Mouse (Mus musculus) liver, embryonic 14.5 days (tissue): ENCODE measurements at regions not wholly inside any gene's neighbourhood (a gene's known extent, or its start where the extent isn't known, plus 50 kb on each side); places are given as distances from the start of the nearest gene placed in this dataset.
"Not testable (repeated sequence)": the region's sequence is repeated elsewhere in the genome, so short reads cannot be mapped to it uniquely, and the experiment has no call there.

Source experiments
- ATAC-seq: fragments of 200-750 bp; cut with Nextera tagmentation; 2 replicates; pipeline ENCODE4 v1.8.0; 2017; ENCODE audit warnings: moderate number of reproducible peaks, mild to moderate bottlenecking, moderate library complexity; ENCODE audit not compliant: insufficient read depth
- DNase-seq, 3 experiments: peaks; one replicate each; pipeline ENCODE4 v3.0.0-alpha.2; 2012 to 2013; ENCODE audit warnings: low read depth in 3 of 3, low spot score in 3 of 3
- H3K27ac ChIP-seq: fragments of 300-500 bp; sonication (generic); 2 replicates; pipeline ENCODE4 v1.5.1; 2014; ENCODE audit warnings: moderate library complexity, mild to moderate bottlenecking, control low read depth, inconsistent platforms
- H3K27me3 ChIP-seq: fragments of 300-500 bp; sonication (generic); 2 replicates; pipeline ENCODE4 v1.6.1; 2014; ENCODE audit warnings: mild to moderate bottlenecking, low read length, moderate library complexity; ENCODE audit not compliant: control insufficient read depth, insufficient read depth
- H3K36me3 ChIP-seq: fragments of 300-500 bp; sonication (generic); replicated peaks from 2 replicates; pipeline ENCODE4 v1.6.1; 2014; ENCODE audit warnings: low read depth; ENCODE audit not compliant: control insufficient read depth, insufficient read depth
- H3K4me1 ChIP-seq, 2 experiments: fragments of 200-500 bp in 1 of 2; fragments of 300-500 bp in 1 of 2; sonication (generic) in 1 of 2; replicated peaks; 2 replicates each; pipeline ENCODE4 v1.6.1; 2012 to 2014; ENCODE audit warnings: antibody characterized with exemption in 1 of 2, inconsistent platforms in 1 of 2, low read length in 1 of 2; ENCODE audit not compliant: control insufficient read depth in 2 of 2, insufficient read depth in 2 of 2
- H3K4me2 ChIP-seq: fragments of 300-500 bp; sonication (generic); 2 replicates; pipeline ENCODE4 v1.6.1; 2014; ENCODE audit warnings: low read depth, mild to moderate bottlenecking, control low read depth, moderate library complexity
- H3K4me3 ChIP-seq, 2 experiments: fragments of 200-500 bp in 1 of 2; fragments of 300-500 bp in 1 of 2; sonication (generic) in 1 of 2; 2 replicates each; pipeline ENCODE4 v1.5.1; 2012 to 2014; ENCODE audit warnings: low read depth in 2 of 2, low read length in 2 of 2, mild to moderate bottlenecking in 2 of 2, control low read depth in 1 of 2, inconsistent platforms in 1 of 2, moderate library complexity in 1 of 2; ENCODE audit not compliant: insufficient read depth in 1 of 2
- H3K9ac ChIP-seq: fragments of 300-500 bp; sonication (generic); replicated peaks from 2 replicates; pipeline ENCODE4 v1.6.1; 2014; ENCODE audit warnings: mild to moderate bottlenecking, control low read depth, moderate library complexity
- H3K9me3 ChIP-seq: fragments of 300-500 bp; sonication (generic); 2 replicates; pipeline ENCODE4 v1.6.1; 2016; ENCODE audit warnings: low read length, mixed read lengths; ENCODE audit not compliant: control insufficient read depth
- CTCF ChIP-seq: IDR thresholded peaks from 2 replicates; pipeline ENCODE4 v1.5.1; 2016; ENCODE audit warnings: antibody characterized with exemption, low read depth, control low read depth
- EP300 ChIP-seq: IDR thresholded peaks from 2 replicates; pipeline ENCODE4 v1.6.1; 2016; ENCODE audit warnings: antibody characterized with exemption, low read depth
- WGBS: fragments of 180-500 bp; shearing (Covaris S2); extraction: QIAGEN DNeasy Blood & Tissue Kit; methylation state at CpG from one replicate; pipeline ENCODE4 v1.1.7; 2014; ENCODE audit not compliant: insufficient replicate concordance; 5-methylcytosine and 5-hydroxymethylcytosine counted together

DNA sequence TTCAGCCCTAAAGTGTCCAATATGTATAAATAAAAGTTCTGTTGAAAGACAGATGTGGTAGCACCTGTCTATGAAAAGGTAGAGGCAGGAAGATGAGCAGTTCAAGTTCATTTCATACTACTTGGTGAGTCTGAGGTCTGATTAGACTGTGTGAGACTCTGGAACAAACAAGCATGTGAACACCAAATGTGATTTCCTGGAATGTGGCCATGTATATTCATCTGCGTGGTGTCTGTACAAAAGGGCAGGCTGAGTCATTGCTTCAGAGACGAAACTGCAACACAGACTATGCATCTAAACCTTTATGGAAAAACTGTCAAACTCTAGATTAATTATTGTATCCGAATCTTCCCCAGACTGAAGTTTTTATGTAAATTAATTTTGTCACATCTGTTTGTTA is 268.7 kb downstream of the Arl6ip6 start:
- Histone ChIP-seq H3K4me2 (no peak overlapping the region), H3K27ac (no peak overlapping the region)
- 50% methylated on average over 3 of the region's 3 CpGs for WGBS

DNA sequence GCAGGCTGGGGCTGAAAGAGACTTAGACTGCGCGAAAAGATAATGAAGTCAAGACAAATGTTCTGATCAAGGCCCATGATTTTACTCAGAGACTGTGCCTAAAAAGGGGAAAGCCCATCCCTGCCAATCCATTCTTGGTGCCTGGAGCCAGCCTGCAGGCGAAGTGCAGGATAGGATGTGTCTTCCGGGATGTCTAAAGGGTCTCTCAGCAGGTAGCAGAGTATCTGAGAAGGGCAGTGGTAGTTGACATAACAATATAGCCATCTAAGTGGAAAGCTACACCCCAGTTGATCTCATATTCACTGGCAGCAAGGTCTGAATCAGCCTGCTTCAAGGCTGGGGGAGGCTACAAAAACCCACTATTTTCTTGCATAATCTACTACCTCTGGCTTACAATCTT is 282.9 kb downstream of the Arl6ip6 start:
- H3K4me2 ChIP-seq: no peak overlapping the region
- TF ChIP-seq CTCF (no peak), EP300 (no peak)
- no peak overlapping the region for H3K4me3 ChIP-seq
- H3K36me3 ChIP-seq: no peaks in the 10 kb centered on the region
- no peak overlapping the region for H3K9ac ChIP-seq
- no peaks in the 10 kb centered on the region for H3K4me1 ChIP-seq
- ATAC-seq (no peak), DNase-seq (no peak)
- H3K9me3 ChIP-seq: no peaks in the 10 kb centered on the region
- no peaks in the 10 kb centered on the region for H3K27me3 ChIP-seq
- WGBS: 68% methylated on average over 4 of the region's 4 CpGs
- no peak overlapping the region for H3K27ac ChIP-seq

More for the DNA sequence above, 268.7 kb downstream of the Arl6ip6 start:
- H3K9me3 ChIP-seq: no peaks in the 10 kb centered on the region
- no peak overlapping the region for H3K4me3 ChIP-seq
- DNase-seq (no peak), ATAC-seq (no peak)
- H3K36me3 ChIP-seq: no peaks in the 10 kb centered on the region
- no peak for TF ChIP-seq EP300
- no peak for TF ChIP-seq CTCF
- no peak overlapping the region for H3K9ac ChIP-seq
- H3K27me3 ChIP-seq: no peaks in the 10 kb centered on the region
- no peaks in the 10 kb centered on the region for H3K4me1 ChIP-seq

DNA sequence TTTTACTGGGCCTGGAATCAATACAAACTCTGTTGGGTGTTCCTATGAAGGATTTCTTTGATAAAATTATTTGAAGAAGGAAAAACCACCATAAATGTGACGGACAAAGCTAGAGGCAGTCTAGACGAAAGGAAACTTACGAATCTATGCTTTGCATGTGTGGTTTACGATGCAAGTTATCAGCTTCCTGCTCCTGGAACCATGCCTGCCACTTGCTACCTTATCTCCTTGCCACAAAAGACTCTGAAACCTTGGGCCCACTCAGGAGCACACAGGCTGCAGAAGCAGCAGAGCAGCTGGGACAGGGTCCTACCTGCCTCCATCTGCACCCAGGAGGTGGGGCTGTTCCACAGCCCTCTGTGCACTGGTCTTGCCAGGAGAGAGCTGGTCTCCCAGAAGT is 287.5 kb downstream of the Arl6ip6 start:
- H3K9ac ChIP-seq, ATAC-seq, DNase-seq: not testable (repeated sequence)

GRCm38 (mm10) chr2:53488301-53488700 is 296.8 kb downstream of the Arl6ip6 start:
- no peaks in the 10 kb centered on the region for H3K9me3 ChIP-seq

More for the DNA sequence above, 287.5 kb downstream of the Arl6ip6 start:
- H3K36me3 ChIP-seq, H3K4me3 ChIP-seq, H3K4me1 ChIP-seq, H3K27ac ChIP-seq, H3K4me2 ChIP-seq, H3K27me3 ChIP-seq, H3K9me3 ChIP-seq: not testable (repeated sequence)
- 18% methylated on average over 4 of the region's 4 CpGs for WGBS

GRCm38 (mm10) chr2:53490805-53491585 is 299.5 kb downstream of the Arl6ip6 start:
- Histone ChIP-seq H3K27me3 (no peaks in the 10 kb centered on the region), H3K4me2 (no peak overlapping the region), H3K4me3 (no peak overlapping the region), H3K36me3 (no peaks in the 10 kb centered on the region), H3K4me1 (no peaks in the 10 kb centered on the region), H3K9ac (no peak overlapping the region), H3K27ac (no peak overlapping the region), H3K9me3 (no peaks in the 10 kb centered on the region)
- no peak for TF ChIP-seq CTCF
- TF ChIP-seq EP300: no peak
- WGBS: 57% methylated on average over 4 of the region's 4 CpGs
- no peak for ATAC-seq
- DNase-seq: no peak

More at GRCm38 (mm10) chr2:53488301-53488700, 296.8 kb downstream of the Arl6ip6 start:
- no peaks in the 10 kb centered on the region for H3K27me3 ChIP-seq
- no peak overlapping the region for H3K9ac ChIP-seq
- ATAC-seq (no peak), DNase-seq (no peak)
- no peak overlapping the region for H3K27ac ChIP-seq
- no peaks in the 10 kb centered on the region for H3K4me1 ChIP-seq
- 56% methylated on average over 1 of the region's 1 CpGs for WGBS
- TF ChIP-seq CTCF: no peak
- no peak overlapping the region for H3K4me2 ChIP-seq
- no peak overlapping the region for H3K4me3 ChIP-seq
- H3K36me3 ChIP-seq: no peaks in the 10 kb centered on the region
